Mouse (Mus musculus) erythroblast, embryonic 14.5 days (primary cell): ENCODE results near the gene Pou2af1.

ENCODE experiments used
- GATA1 ChIP-seq: IDR thresholded peaks from 2 replicates; pipeline ENCODE4 v1.6.1; 2012; ENCODE audit warnings: low read length, inconsistent platforms, mixed read lengths
- TAL1 ChIP-seq: IDR thresholded peaks from 3 replicates; pipeline ENCODE4 v1.6.1; 2012; ENCODE audit warnings: low read length, inconsistent platforms, mixed read lengths

GRCm38 (mm10) chr9:51271073-51271472 lies 57.6 kb downstream of the Pou2af1 start:
- TF ChIP-seq GATA1 = no peak
- TF ChIP-seq TAL1 = no peak
